Mouse (Mus musculus) bone marrow, adult 2 months (tissue): ENCODE results near the gene Gm17949. TPM values are rescaled to one million over a fixed set of nuclear protein-coding genes. Genes with fewer than 3 reads are reported as not detected.
"Not testable (repeated sequence)": the region's sequence is repeated elsewhere in the genome, so short reads cannot be mapped to it uniquely, and the experiment has no call there.

Source experiments
- H3K27ac ChIP-seq: fragments of 200-500 bp; 2 replicates; pipeline ENCODE4 v1.5.1; 2012; ENCODE audit warnings: low read depth, mild to moderate bottlenecking, control low read depth, inconsistent platforms, low read length; ENCODE audit not compliant: control insufficient read depth, poor library complexity, insufficient read depth
- H3K4me1 ChIP-seq: fragments of 200-500 bp; 2 replicates; pipeline ENCODE4 v1.6.1; 2011; ENCODE audit warnings: low read length; ENCODE audit not compliant: control insufficient read depth, insufficient read depth
- H3K4me3 ChIP-seq: fragments of 200-500 bp; replicated peaks from 2 replicates; pipeline ENCODE3; 2011; ENCODE audit warnings: mild to moderate bottlenecking, low read depth, low read length, control low read depth; ENCODE audit not compliant: control insufficient read depth
- CTCF ChIP-seq: fragments of 200-500 bp; IDR thresholded peaks from 2 replicates; pipeline ENCODE4 v1.5.1; 2011; ENCODE audit warnings: low read length, control low read depth; ENCODE audit not compliant: control insufficient read depth, insufficient read depth
- POLR2A ChIP-seq: fragments of 200-500 bp; IDR thresholded peaks from 2 replicates; pipeline ENCODE4 v1.6.1; 2011; ENCODE audit warnings: low read depth, mild to moderate bottlenecking, control low read depth, low read length, borderline replicate concordance; ENCODE audit not compliant: control insufficient read depth
- whole genome bisulfite sequencing: fragments of 180-500 bp; shearing (Covaris S2); methylation state at CpG from one replicate; pipeline ENCODE4 v1.1.7; 2018; 5-methylcytosine and 5-hydroxymethylcytosine counted together
- polyA plus RNA-seq: library from polyadenylated mRNA; stranded (reverse); fragments of >200 nt; gene quantifications from 2 replicates; pipeline ENCODE4 v1.2.4, GENCODE M21; 2011; ENCODE audit warnings: low replicate concordance; ENCODE audit not compliant: missing spikeins, insufficient read depth, insufficient read length

Gm17949 gene
- polyA plus RNA-seq, 1 experiment: not detected

GRCm38 (mm10) chr17:57047406-57047805 lies 36.1 kb downstream of the Gm17949 start:
- no peaks in the 10 kb centered on the region for H3K4me1 ChIP-seq
- no peak overlapping the region for H3K27ac ChIP-seq
- 80% methylated on average over 5 of the region's 5 CpGs for WGBS
- TF ChIP-seq POLR2A (no peak), CTCF (no peak)
- no peak overlapping the region for H3K4me3 ChIP-seq

- Histone ChIP-seq H3K27ac (no peak overlapping the region), H3K4me3 (no peak overlapping the region), H3K4me1 (no peaks in the 10 kb centered on the region)
- TF ChIP-seq POLR2A (no peak), CTCF (no peak)
- WGBS: 56% methylated on average over 3 of the region's 3 CpGs
Measured at GRCm38 (mm10) chr17:57048816-57049215, 37.5 kb downstream of the Gm17949 start.

GRCm38 (mm10) chr17:57051679-57052078 lies 40.4 kb downstream of the Gm17949 start:
- peak; percentile 13; the same call in 1 of the 2 replicates for TF ChIP-seq CTCF
- not testable (repeated sequence) for H3K4me1 ChIP-seq, H3K27ac ChIP-seq, H3K4me3 ChIP-seq
- WGBS: 71% methylated on average over 4 of the region's 4 CpGs

DNA sequence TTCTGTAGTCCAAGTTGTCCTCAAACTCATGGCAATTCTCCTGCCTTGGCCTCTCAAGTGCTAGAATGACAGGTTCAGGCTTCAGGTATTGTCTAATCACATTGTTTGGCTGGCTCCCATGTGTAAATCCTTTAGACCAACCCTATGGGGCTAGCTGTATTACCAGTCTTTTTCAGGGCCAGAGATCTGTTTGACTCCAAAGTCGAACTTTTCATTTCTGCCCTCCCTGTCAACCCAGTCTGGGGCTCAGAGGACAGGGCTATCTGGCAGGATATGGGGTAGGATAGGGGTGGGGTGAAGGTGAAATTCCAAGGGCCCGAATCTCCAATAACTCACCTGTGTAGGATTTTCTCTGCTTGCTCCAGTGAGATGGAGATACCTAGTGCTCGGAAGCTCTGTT lies 45.0 kb downstream of the Gm17949 start:
- H3K27ac ChIP-seq: no peak overlapping the region
- no peak overlapping the region for H3K4me3 ChIP-seq
- TF ChIP-seq CTCF (no peak), POLR2A (no peak)
- H3K4me1 ChIP-seq: peaks cover 3% of the 10 kb centered on the region; the same call in 1 of the 2 replicates
- WGBS: 74% methylated on average over 3 of the region's 3 CpGs

- H3K27ac ChIP-seq: no peak within 1 kb of the TSS
- peak within 1 kb of the TSS; percentile 49 for H3K4me3 ChIP-seq
- WGBS: 9% methylated on average over 21 of the region's 22 CpGs
- H3K4me1 ChIP-seq: peaks cover 3% of the 10 kb centered on the region; the same call in 1 of the 2 replicates
- TF ChIP-seq CTCF (no peak), POLR2A (peak; percentile 24; the same call in 1 of the 2 replicates)
Measured at GRCm38 (mm10) chr17:57058891-57059485, 47.7 kb downstream of the Gm17949 start, which contains the start of gene Crb3. TSS of gene Crb3 (plus strand) at chr17:57059105.

- H3K4me3 ChIP-seq: peak within 1 kb of the TSS; percentile 64
- TF ChIP-seq CTCF (no peak), POLR2A (no peak)
- under 1% methylated on average over 45 of the region's 45 CpGs for WGBS
- peaks cover 3% of the 10 kb centered on the region; the same call in 1 of the 2 replicates for H3K4me1 ChIP-seq
- H3K27ac ChIP-seq: peak within 1 kb of the TSS; percentile 74; the same call in 1 of the 2 replicates
Measured at GRCm38 (mm10) chr17:57059486-57059977, 48.3 kb downstream of the Gm17949 start, which contains the start of gene Slc25a23. TSS of gene Slc25a23 (minus strand) at chr17:57059863.

- peaks cover 3% of the 10 kb centered on the region; the same call in 1 of the 2 replicates for H3K4me1 ChIP-seq
- under 1% methylated on average over 44 of the region's 44 CpGs for WGBS
- H3K4me3 ChIP-seq: peak overlapping the region; percentile 64
- H3K27ac ChIP-seq: peak overlapping the region; percentile 74; the same call in 1 of the 2 replicates
- TF ChIP-seq CTCF (peak; percentile 55), POLR2A (no peak)
Measured at GRCm38 (mm10) chr17:57060231-57060801, 49.0 kb downstream of the Gm17949 start.

GRCm38 (mm10) chr17:57061069-57061468 lies 49.8 kb downstream of the Gm17949 start:
- H3K4me1 ChIP-seq: peaks cover 3% of the 10 kb centered on the region; the same call in 1 of the 2 replicates
- TF ChIP-seq POLR2A: no peak
- no peak for TF ChIP-seq CTCF
- H3K27ac ChIP-seq: no peak overlapping the region
- no peak overlapping the region for H3K4me3 ChIP-seq
- WGBS: 49% methylated on average over 10 of the region's 10 CpGs
